Mouse (Mus musculus): Measurements from ENCODE around the gene Pop5.

The Pop5 gene

GRCm38 (mm10) chr5:115235786-115236263 lies at the start of gene Pop5:
Gene Pop5, plus strand, starts transcription at chr5:115235836.
- DNase-seq (ENCODE audit: low read depth, low spot score): peak; percentile 91

GRCm38 (mm10) chr5:115186371-115187073 lies 49.1 kb upstream of the Pop5 start:
- DNase-seq (ENCODE audit: low read depth, low spot score): peak; percentile 51

DNA sequence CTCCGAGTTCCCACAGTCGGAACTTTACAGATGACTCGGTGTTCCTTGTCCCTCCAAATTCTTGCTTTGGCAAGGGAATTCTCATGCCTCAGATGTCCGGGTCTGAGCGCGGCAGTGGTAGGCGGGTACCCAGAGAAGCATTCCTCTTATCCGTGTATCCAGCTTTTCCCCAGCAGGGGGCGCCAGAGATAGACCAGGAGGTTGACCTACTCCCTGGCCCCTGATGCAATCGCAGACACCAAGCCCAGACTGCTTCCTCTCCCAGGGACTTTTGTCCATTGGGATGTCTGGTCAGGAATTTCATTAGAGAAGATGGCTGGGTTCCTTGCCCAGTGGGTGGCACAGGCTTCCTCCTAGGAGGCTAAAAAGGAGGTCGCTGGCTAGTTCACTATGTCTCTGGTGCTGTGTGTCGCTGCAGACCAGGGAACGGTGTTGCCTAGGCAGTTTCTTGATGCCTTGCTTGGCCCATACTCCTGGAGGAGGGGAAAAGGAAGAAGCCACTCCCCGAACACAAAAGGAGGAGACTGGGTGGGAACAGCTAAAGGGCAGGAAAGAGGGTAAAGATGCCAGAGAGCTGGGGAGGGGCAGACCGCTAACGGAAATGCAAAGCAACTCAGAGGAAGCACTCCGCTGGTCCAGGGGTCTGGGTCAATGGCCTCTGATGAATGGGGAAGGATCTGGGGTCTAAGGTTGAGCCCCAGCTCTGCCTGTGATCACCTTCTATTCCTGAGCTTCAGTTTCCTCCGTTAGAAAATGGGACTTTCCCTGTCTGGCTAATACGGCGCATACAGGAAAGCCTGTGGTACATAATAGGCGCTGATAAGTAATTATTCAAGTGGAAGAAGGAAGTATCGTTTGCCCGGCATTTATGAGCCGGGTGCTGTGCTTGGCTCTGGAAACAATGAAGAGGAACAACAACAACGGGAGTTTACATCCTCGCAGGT lies 48.2 kb upstream of the Pop5 start:
- peak; percentile 97 for DNase-seq (ENCODE audit: low read depth, low spot score)

DNA sequence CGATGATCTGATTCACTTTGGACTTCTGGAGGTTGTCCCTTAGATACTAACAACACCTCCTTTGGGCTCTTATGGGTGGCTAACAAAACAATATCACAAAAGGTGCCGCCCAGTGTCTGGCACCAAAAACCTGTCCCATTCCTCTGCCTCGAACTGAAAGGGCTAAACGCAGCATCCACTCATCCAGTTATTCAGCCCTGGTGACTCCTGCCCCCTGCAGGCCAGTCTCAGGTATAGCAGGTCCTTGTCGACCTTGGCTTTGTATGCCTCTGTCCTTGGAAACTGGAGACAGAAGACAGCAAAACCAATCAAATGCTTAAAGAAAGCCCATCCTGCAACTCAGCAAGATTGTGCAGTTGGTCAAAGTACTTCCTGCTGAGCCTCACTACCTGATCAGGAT lies 46.8 kb upstream of the Pop5 start:
- peak; percentile 92 for DNase-seq (ENCODE audit: low read depth, low spot score)

- DNase-seq (ENCODE audit: low read depth, low spot score): no peak
These were observed 45.6 kb upstream of the Pop5 start for GRCm38 (mm10) chr5:115190081-115190480.

DNA sequence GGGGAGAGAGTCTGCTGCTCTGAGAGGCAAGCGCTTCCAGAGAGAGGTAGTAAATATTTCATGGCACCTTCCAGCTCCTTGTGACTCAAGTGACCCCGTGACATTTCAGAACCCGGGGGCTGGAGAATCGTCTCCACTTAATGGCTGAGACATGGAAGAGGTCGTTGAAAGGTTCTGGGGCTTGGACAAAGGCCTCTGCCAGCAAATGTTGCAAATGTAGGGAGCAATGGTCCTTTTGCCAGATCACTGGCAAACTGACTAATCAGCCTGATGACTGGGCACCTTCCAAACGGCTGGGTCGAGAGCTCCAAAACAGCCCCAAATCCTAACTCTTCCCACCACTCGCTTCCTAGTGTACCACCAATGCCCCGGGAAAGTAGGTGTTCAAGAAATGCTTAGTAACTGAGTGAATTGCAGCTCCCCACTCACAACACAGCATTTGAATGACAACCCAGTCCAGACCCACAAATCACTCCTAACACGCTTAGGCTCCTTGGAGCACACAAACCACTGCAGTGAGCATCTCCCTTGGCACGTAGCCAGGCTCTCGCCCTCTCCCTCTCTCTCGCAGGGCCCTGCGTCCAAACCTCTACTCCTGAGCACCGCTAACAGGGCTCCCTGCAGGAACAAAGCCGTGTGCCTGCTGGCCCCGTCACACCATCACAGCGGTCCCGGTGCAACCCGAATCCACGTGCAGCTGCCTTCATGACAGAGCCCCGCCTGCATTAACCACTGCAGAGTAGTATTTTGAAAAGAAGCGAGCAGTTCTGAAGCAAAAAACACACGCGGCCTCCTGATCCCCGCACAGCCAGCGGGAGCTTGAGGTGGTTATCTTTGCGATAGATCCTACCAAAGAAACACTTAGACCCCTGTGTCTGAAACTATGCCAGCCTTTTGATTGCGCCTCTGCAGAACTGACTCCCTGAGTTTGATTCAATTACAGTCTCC lies 43.5 kb upstream of the Pop5 start:
- DNase-seq (ENCODE audit: low read depth, low spot score): no peak

DNA sequence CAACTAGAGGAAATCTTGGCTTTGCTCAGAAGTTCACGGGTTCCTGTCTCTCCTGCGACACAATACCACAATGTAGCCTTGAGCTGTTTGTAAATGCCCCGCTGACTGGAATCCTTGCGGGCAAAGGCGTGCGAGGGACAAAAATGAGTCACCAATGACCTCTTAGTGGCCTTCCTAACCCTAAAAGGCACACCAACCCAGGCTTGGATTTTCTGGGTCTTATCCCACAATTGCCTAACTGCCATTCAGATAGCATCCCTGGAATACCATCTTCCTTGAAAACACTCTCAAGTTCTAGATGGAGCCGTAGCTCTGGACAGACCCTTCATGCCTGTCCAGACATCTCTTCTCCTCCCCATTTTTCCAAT lies 42.8 kb upstream of the Pop5 start:
- no peak for DNase-seq (ENCODE audit: low read depth, low spot score)

GRCm38 (mm10) chr5:115193226-115193625 lies 42.4 kb upstream of the Pop5 start:
- peak; percentile 87 for DNase-seq (ENCODE audit: low read depth, low spot score)

GRCm38 (mm10) chr5:115193669-115194625 lies 41.7 kb upstream of the Pop5 start, which contains the start of gene Cabp1:
Gene Cabp1, minus strand, starts transcription at chr5:115194381.
- peak; percentile 76 for DNase-seq (ENCODE audit: low read depth, low spot score)

GRCm38 (mm10) chr5:115194626-115195221 lies 40.9 kb upstream of the Pop5 start:
- DNase-seq (ENCODE audit: low read depth, low spot score): no peak

DNA sequence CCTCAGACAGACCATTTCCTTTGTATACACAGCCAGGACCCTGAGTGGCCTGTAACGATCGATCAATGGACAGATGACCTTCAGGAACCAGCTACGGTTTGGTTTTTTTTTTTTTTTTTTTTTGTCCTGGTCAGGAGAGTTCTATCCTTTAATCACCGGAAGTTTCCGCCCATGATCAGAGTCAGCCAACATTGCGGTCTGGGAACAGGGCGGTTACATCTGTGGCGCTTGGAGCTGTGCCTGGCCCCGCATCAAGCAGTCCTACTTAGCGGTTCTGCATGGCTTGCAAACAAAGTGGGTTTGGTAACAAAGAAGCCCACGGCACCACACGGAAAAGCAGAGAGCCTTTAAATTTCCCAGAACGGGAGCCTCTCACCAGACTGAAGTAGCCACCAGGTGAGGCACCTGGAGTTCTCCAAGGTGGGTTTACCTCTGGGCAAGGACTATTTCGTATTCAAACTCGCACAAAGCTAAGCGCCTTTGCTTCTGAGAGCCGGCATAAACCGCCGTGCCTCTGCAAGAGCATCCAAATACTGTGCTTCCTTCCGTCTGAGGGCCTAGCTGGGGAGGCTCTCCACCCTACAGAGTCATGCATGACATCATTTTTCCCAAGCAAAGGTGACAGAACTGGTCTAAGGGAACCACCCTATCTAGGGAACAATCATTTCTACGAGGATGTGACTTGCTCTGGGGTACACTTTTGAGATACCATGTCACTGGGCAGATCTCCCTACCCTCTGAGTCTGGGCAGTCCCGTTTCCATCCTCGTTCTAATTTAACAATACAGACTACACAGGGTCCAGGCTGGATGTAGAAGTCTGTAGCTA lies 31.7 kb upstream of the Pop5 start:
- DNase-seq (ENCODE audit: low read depth, low spot score): peak; percentile 93

DNA sequence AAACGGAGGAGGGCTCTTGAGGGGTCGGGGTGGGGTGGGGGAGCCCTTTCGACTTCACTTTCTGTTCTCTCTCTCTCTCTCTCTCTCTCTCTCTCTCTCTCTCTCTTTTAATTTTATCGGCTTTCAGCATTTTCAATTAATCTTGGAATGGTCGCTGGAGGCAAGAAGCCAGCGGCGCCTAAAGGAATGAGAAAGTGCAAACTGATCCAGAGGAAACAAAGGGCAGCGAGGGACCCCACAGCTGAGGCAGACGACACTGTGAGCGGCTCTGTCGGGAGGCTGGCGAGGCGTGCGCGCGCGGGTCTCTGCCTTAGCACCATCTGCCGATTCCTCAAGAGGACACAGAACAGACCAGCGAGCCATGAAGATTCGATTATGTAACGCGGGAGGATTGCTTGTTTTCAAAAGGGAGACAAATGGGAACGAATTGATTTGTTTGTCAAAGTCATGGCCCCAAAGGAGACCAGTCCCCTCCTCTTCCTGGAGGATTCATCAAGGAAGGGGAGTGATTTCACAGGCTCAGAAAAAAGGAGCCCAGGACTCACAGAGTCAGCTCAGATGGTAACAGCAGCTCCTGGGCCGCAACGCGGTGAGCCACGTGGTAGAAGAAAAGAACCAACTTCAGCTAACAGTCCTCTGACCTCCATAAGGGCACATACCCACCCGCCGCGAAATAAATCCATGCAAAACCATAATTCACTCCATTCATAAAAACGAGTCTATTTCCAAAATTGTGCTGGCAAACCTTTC lies 30.9 kb upstream of the Pop5 start:
- DNase-seq (ENCODE audit: low read depth, low spot score): no peak

- no peak for DNase-seq (ENCODE audit: low read depth, low spot score)
These were observed 28.4 kb upstream of the Pop5 start for GRCm38 (mm10) chr5:115207244-115207643.

DNA sequence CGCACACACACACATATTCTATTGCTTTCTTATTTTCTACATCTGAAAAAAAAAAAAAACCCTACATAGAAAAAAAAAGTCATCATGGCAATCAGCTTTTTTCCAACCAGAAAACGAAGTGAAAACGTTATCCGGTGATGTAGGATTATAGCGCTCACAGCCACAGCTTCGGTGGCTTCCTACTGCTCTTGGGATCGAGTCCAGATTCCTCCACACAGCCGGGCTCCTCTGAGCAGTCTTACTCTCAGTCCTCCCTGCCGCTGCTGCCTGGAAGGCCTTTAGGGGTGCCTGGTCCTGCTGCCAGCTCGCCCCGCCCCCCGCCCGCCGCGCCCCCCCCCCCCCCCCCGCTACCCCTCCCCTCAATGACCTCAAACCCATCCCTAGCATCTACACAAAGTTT lies 27.7 kb upstream of the Pop5 start:
- no peak for DNase-seq (ENCODE audit: low read depth, low spot score)

- peak; percentile 66 for DNase-seq (ENCODE audit: low read depth, low spot score)
These were observed 27.0 kb upstream of the Pop5 start for GRCm38 (mm10) chr5:115208601-115209000.

DNA sequence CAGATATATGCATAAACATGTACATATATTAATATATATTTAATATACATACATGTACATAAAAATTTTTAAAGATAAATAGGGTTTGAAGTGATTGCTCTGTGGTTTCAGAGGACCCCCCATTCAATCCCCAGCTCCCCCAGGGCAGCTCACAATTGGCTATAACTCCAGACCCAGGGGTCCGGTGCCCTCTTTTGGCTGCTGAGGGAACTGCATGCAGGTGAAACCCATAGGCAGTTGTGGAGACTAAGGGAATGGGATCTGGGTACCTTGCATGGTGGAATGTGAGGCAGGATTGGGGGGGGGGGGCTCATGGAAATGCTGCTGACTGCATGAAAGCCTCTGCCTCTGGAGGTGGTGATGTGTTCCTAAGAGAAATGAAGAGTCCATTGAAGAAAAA lies 25.3 kb upstream of the Pop5 start:
- peak; percentile 76 for DNase-seq (ENCODE audit: low read depth, low spot score)

DNA sequence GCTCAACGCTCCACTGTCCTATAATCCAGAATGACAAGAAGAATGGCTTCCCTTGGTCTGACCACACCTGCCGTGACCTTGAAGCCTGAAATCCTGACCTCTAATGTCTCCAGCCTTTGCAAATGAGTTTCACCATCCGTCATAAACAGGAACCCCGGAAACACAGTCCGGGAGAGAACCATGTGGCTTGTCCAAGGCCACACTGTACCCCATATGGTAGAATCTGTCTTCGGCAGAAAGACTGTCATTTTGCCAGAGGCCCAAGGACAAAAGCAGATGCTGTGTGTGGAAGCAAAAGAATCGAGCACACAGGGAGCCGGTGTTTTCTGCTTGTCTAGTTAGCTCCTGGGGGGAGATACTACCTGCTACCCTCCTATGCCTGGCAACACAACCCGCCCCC lies 23.2 kb upstream of the Pop5 start:
- no peak for DNase-seq (ENCODE audit: low read depth, low spot score)

- no peak for DNase-seq (ENCODE audit: low read depth, low spot score)
These were observed 22.8 kb upstream of the Pop5 start for GRCm38 (mm10) chr5:115212861-115213260.

Measured in ZHBTc4 (cell line).